Mouse (Mus musculus): Measurements from ENCODE around the gene Slc35c2. TPM values are rescaled to one million over a fixed set of nuclear protein-coding genes. Genes with fewer than 3 reads are reported as not detected.
A peak's percentile ranks its signal among the peaks of the same experiment; 100 is the strongest.

Slc35c2 gene
- polyA plus RNA-seq, 1 experiment from 2014 or later: 61.3 TPM

DNA sequence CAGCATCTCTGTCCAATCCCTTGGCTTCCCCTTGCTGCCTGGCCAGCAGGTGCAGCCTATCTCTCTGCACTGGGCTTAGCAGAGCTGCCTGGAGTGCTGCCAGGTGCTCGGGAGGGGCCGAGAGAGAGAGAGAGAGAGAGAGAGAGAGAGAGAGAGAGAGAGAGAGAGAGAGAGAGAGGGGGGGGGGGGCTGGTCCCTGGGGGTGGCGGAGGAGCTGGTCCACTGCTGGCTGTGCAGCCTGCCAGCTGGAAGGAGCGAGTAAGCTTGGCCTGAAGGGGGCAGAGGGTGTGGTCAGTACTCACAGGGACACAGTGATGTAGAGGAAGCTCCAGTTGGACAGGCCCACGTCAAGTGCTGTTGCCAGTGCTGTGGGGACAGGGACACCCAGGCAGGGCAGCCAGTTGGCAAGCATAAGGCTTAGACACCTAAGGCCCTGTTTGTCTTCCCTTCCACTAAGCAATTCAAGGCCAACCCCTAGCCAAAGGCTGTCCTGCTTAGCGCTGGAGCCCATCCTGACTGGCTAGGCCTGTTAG is 5.8 kb downstream of the Slc35c2 start:
- Histone ChIP-seq H3K36me3 (peaks cover 57% of the 10 kb centered on the region), H3K4me3 (no peak overlapping the region), H3K27me3 (ENCODE audit: low read depth, poor library complexity, severe bottlenecking) (no peaks in the 10 kb centered on the region), H3K4me1 (peaks cover 20% of the 10 kb centered on the region), H3K27ac (no peak overlapping the region), H3K9me3 (replicated peaks) (no peaks in the 10 kb centered on the region)
- WGBS: 64% methylated on average over 6 of the region's 6 CpGs
- no peak for DNase-seq (ENCODE audit: low spot score)

DNA sequence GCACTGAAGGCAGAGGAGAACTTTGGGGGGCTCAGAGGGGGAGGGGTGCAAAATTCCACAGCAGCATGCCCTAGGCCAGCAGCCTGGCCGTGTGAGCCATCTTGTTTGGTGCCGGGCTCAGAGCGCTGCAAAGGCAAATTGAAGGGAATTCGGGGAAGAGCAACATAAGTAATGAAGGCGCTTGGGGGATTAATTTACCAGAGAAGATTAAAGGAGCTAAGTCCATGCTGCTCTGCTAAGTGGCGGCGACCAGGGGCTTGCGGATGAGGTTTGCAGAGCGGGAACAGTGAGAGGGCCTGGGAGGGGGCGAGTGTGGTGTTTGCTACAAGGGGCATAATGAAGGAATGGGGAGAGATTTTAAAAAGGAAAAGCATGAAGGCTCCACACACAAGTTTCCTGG is 8.3 kb downstream of the Slc35c2 start:
- peaks cover 63% of the 10 kb centered on the region for H3K36me3 ChIP-seq

DNA sequence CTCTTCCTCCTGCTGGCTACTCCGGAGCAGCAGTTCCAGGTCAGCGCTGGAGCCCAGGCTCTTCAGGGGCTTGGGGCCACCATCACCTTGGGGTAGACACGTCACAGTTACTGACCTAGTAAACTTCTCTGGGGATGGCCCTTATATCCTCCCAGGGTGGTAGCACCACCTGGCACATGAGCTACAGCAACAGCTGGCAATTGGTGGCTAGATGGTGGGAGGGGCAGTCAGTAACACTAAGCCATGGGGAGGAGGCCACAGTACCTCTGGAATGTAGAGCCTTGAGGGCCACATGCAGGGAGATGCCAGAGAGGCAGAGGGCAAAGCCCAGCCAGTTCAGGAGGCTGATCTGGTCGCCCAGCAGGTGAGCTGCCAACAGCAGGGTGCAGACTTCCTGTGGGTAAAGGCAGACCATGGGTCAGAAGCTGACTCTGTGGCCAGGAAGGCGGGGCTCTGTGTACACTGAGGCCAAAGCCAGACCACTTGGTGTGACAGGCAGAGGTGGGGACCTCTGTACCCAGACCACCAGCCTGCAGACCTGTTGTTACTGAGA is 10.4 kb downstream of the Slc35c2 start:
- Histone ChIP-seq H3K4me3 (no peak overlapping the region), H3K27me3 (ENCODE audit: low read depth, poor library complexity, severe bottlenecking) (peaks cover 11% of the 10 kb centered on the region), H3K9me3 (replicated peaks) (no peaks in the 10 kb centered on the region), H3K36me3 (peaks cover 51% of the 10 kb centered on the region), H3K27ac (no peak overlapping the region), H3K4me1 (peaks cover 42% of the 10 kb centered on the region)
- 87% methylated on average over 5 of the region's 5 CpGs for WGBS
- DNase-seq (ENCODE audit: low spot score): no peak

More for the DNA sequence above, 8.3 kb downstream of the Slc35c2 start:
- no peaks in the 10 kb centered on the region for H3K27me3 ChIP-seq (ENCODE audit: low read depth, poor library complexity, severe bottlenecking)
- 54% methylated on average over 10 of the region's 10 CpGs for WGBS
- H3K4me1 ChIP-seq: peaks cover 28% of the 10 kb centered on the region
- no peak overlapping the region for H3K27ac ChIP-seq
- no peak for DNase-seq (ENCODE audit: low spot score)
- no peaks in the 10 kb centered on the region for H3K9me3 ChIP-seq (replicated peaks)
- no peak overlapping the region for H3K4me3 ChIP-seq

DNA sequence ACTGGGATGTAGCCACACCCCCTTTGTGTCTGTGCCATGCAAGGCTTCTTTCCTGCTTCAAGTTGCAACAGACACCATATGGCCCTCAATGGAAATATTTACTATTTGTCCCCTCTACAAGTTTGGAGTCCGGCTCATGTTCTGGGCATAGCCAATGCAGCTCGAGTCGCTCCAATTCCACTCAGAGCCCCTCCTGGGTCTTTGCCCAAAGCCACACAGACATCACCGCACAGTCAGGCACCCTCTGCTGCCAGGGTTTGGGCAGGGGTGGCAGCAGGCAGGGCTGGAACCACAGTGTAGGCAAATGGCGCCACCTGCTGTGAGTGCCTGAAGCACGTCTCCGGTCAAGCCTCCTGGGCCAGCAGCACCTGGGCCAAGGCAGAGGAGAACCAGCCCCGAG is 11.8 kb downstream of the Slc35c2 start:
- H3K36me3 ChIP-seq: peaks cover 36% of the 10 kb centered on the region
- WGBS: 26% methylated on average over 8 of the region's 8 CpGs
- H3K4me1 ChIP-seq: peaks cover 53% of the 10 kb centered on the region
- no peak overlapping the region for H3K4me3 ChIP-seq
- DNase-seq (ENCODE audit: low spot score): peak; percentile 79
- H3K27me3 ChIP-seq (ENCODE audit: low read depth, poor library complexity, severe bottlenecking): peaks cover 11% of the 10 kb centered on the region
- H3K27ac ChIP-seq: no peak overlapping the region
- H3K9me3 ChIP-seq (replicated peaks): no peaks in the 10 kb centered on the region

DNA sequence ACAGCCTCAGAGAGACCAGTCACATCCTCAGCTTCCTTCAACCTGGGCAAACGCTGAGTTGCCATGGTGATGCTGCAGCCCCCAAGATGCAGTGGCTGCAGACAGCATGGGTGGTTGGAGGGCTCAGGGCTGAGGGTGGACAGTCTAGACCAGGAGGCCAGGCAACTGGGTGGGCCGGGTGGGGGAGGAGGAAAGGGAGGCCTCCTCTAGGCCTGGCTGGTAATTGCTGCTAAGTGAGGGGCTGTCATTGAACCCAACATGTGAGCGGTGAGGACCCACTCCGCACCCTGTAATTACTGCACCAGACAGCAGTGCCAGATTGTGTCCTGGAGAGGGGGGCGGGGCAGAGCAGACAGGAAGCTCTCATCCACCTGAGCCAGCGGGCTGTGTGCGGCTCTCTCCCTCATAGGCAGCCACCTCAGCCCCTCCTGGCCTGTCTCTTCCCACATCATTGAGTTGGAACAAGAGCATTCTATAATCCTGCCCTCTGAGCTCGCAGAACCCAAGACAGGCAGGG is 12.5 kb downstream of the Slc35c2 start:
- peaks cover 30% of the 10 kb centered on the region for H3K36me3 ChIP-seq
- 32% methylated on average over 8 of the region's 8 CpGs for WGBS
- no peak overlapping the region for H3K4me3 ChIP-seq
- DNase-seq (ENCODE audit: low spot score): no peak
- peaks cover 57% of the 10 kb centered on the region for H3K4me1 ChIP-seq
- H3K27me3 ChIP-seq (ENCODE audit: low read depth, poor library complexity, severe bottlenecking): peaks cover 11% of the 10 kb centered on the region
- peak overlapping the region; percentile 70 for H3K27ac ChIP-seq
- no peaks in the 10 kb centered on the region for H3K9me3 ChIP-seq (replicated peaks)

DNA sequence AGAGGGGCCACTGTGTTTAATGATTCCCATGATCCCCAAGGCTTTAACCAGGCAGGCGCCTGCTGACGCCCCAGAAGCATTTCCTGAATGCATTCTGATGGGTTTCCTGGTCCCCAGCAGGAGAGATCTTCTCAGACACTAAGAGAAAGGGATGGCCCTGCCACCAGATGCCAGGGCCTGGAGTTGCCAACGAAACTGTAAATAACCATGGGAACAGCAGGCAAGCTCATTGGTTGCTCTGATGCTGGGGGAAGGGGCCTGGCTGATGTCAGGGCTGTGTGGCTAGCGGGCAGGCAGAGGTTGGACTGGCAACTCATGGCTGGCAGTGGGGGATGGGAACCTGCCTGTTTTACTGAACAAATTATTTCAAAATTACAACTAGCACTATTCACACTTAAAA is 14.1 kb downstream of the Slc35c2 start:
- Histone ChIP-seq H3K27ac (no peak overlapping the region), H3K4me1 (peaks cover 51% of the 10 kb centered on the region)
- no peak for DNase-seq (ENCODE audit: low spot score)

DNA sequence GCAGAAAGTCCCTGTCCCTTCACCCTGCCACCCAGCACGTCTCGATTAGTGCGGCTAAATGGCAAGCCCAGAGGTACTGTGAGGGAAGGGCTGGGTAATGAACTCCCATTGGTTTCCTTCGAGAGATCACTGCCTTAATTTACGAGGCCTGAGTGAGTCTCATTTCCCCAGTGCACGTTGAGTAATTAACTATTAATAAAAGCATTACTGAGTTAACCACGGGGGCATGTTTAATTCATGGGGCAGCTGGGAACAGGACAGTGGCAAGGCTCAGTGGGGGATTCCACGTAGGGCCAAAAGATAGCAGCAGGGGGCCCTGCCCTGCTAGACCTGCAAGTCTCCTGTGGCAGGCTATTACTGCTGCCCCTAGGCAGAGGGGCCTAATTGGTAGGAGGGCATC is 16.3 kb downstream of the Slc35c2 start:
- Histone ChIP-seq H3K4me1 (peaks cover 60% of the 10 kb centered on the region), H3K4me3 (no peak overlapping the region), H3K36me3 (peaks cover under 1% of the 10 kb centered on the region; the same call in 1 of the 2 replicates), H3K27ac (no peak overlapping the region), H3K27me3 (ENCODE audit: low read depth, poor library complexity, severe bottlenecking) (peaks cover 34% of the 10 kb centered on the region), H3K9me3 (replicated peaks) (no peaks in the 10 kb centered on the region)
- WGBS: 19% methylated on average over 8 of the region's 8 CpGs
- DNase-seq (ENCODE audit: low spot score): no peak

More for the DNA sequence above, 14.1 kb downstream of the Slc35c2 start:
- Histone ChIP-seq H3K36me3 (peaks cover 21% of the 10 kb centered on the region), H3K9me3 (replicated peaks) (no peaks in the 10 kb centered on the region), H3K4me3 (no peak overlapping the region), H3K27me3 (ENCODE audit: low read depth, poor library complexity, severe bottlenecking) (peaks cover 15% of the 10 kb centered on the region)
- whole genome bisulfite sequencing: 42% methylated on average over 4 of the region's 4 CpGs

DNA sequence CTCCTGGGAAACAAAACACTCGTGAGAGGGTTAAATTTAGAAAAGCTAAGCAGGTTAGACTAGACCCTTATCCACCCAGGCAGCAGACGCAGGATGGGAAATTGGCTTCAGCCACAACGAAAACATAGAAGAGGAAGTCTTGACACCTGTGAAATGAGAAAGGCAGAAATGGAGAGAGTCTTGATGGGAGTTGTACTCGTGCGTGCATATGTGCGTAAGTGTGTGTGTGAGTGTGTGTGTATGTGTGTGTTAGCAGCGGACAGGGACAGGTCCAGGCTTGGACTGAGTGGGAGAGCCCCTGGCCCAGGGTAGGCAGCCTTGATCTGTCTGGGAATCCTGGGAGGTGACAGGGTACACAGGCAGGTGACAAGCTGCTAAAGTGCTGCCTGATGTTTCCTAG is 16.8 kb downstream of the Slc35c2 start:
- peaks cover 56% of the 10 kb centered on the region for H3K4me1 ChIP-seq

DNA sequence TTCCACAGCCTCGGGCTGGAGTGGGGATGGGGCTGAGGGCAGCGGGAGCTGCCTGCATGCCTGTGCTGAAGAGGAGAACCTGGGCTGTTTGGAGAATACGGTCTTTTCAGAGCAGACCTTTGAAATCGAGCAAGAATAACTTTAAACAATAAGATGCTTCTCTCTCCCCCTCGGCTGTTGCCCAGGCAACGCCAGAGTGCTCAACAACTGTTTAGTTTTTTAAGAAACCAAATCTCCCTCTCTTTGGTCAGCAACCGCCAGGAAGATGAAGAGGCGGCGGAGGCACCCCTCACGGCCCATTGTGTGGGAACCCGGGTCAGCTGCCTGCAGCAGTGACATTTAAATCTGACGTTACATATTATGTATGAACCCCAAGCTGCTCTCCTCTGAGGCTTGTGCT is 20.9 kb downstream of the Slc35c2 start:
- WGBS: 27% methylated on average over 12 of the region's 12 CpGs
- Histone ChIP-seq H3K27me3 (ENCODE audit: low read depth, poor library complexity, severe bottlenecking) (peaks cover 55% of the 10 kb centered on the region), H3K9me3 (replicated peaks) (no peaks in the 10 kb centered on the region), H3K4me1 (peaks cover 45% of the 10 kb centered on the region), H3K27ac (no peak overlapping the region), H3K36me3 (no peaks in the 10 kb centered on the region), H3K4me3 (no peak overlapping the region)
- DNase-seq (ENCODE audit: low spot score): no peak

More for the DNA sequence above, 16.8 kb downstream of the Slc35c2 start:
- Histone ChIP-seq H3K27me3 (ENCODE audit: low read depth, poor library complexity, severe bottlenecking) (peaks cover 39% of the 10 kb centered on the region), H3K27ac (no peak overlapping the region), H3K9me3 (replicated peaks) (no peaks in the 10 kb centered on the region), H3K4me3 (no peak overlapping the region), H3K36me3 (no peaks in the 10 kb centered on the region)
- DNase-seq (ENCODE audit: low spot score): no peak
- WGBS: 66% methylated on average over 7 of the region's 7 CpGs

DNA sequence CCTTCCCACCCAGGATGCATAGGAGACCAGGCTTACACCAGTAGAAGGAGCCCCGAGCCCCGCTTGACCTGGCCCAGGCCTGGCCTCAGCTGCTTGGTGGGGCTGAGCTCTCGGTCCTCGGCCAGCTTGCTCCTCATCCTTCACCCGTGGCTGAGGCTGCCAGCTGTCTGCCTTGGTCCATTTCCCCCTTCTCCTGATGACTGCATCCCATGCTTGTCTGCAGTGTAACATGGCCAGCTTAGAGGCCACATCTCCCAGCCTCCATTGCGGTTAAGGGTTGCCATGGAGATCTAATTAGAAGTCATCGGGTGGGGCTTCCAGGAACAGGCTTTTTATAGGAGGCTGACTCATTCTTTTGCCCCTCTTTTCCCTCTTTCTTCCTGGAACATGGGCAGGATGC is 23.8 kb downstream of the Slc35c2 start:
- Histone ChIP-seq H3K36me3 (no peaks in the 10 kb centered on the region), H3K27ac (no peak overlapping the region), H3K27me3 (ENCODE audit: low read depth, poor library complexity, severe bottlenecking) (peaks cover 80% of the 10 kb centered on the region), H3K9me3 (replicated peaks) (no peaks in the 10 kb centered on the region), H3K4me1 (peaks cover 32% of the 10 kb centered on the region), H3K4me3 (no peak overlapping the region)
- DNase-seq (ENCODE audit: low spot score): no peak
- 68% methylated on average over 7 of the region's 7 CpGs for WGBS

DNA sequence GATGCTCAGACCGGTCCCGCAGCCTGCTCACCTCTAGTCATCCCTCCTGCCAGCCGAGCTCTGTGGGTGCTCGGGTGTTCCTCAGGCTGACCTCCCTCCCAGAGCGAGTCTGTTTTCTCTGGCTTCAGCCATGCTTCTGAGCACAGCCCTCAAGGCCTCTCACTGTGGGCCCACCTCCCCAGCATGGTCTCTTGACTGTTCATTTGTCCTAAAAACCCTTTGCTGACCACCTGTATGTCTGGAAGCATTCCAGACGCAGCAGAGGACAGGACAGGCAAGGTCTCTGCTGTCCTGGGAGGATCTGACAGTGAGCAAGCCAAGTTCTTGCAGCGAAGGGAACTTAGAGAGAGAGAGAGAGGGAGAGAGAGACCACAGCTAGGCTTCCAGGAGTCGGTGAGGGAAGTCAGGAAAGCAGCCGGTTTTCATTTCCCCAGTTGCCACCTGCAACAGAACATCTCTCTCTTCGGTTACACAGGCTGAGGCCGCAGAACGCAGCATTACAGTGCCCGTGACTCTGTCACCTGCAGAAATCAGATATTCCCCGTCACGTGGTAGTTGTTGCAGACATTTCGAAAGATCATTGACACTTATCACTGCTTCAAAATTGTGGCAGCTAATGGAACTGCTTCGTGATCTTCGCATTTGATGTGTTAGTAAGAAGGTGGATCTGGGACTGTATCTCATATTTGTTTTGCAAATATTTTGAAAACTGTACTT is 25.2 kb downstream of the Slc35c2 start:
- H3K27me3 ChIP-seq (ENCODE audit: low read depth, poor library complexity, severe bottlenecking): peaks cover 84% of the 10 kb centered on the region
- H3K27ac ChIP-seq: no peak overlapping the region
- 60% methylated on average over 18 of the region's 18 CpGs for WGBS
- DNase-seq (ENCODE audit: low spot score): no peak
- peaks cover 32% of the 10 kb centered on the region for H3K4me1 ChIP-seq
- no peaks in the 10 kb centered on the region for H3K36me3 ChIP-seq
- no peak overlapping the region for H3K4me3 ChIP-seq
- no peaks in the 10 kb centered on the region for H3K9me3 ChIP-seq (replicated peaks)

DNA sequence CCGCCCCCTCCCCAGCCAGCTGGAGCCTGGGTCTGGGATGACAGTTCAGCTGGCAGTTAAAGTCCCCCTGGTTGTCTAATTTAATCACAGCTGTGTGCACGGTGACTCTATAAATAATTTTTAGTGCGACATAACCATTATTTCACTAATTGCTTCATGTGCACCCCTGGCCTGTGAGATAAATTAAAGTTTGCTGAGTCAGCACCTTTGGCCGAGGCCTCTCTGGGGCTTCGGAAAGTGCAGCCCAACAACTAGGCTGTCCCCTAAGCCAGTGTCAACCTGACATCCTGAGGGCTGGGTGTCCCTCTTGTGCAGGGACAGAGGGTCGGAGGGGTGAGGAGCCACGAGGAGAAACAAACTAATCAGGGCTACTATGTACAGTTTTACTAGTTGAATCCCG is 27.8 kb downstream of the Slc35c2 start:
- Histone ChIP-seq H3K27ac (no peak overlapping the region), H3K4me3 (no peak overlapping the region), H3K9me3 (replicated peaks) (no peaks in the 10 kb centered on the region), H3K36me3 (no peaks in the 10 kb centered on the region), H3K4me1 (peaks cover 20% of the 10 kb centered on the region), H3K27me3 (ENCODE audit: low read depth, poor library complexity, severe bottlenecking) (peaks cover 90% of the 10 kb centered on the region)
- DNase-seq (ENCODE audit: low spot score): no peak
- 82% methylated on average over 8 of the region's 8 CpGs for WGBS

DNA sequence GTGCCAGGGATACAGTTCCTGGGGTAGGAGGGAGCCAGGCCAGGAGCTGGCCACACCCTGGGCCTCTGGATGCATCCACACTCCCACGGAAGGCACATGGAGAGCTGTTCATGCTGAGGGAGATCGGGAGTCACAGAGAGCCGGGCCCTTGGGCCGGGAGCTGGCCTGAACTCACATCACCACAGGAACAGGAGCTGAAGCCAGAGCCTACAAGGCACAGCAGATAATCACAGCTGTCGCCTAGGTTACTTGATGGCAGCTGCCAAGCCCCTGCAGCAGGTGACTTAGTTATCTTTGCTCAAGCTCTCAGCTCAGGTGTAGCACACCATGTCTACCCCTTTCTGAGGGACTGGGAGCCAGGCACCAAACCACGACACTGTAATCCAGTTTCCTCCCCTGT is 29.3 kb downstream of the Slc35c2 start:
- WGBS: 81% methylated on average over 6 of the region's 6 CpGs

More for the DNA sequence above, 29.3 kb downstream of the Slc35c2 start:
- no peak overlapping the region for H3K4me3 ChIP-seq
- peaks cover 98% of the 10 kb centered on the region for H3K27me3 ChIP-seq (ENCODE audit: low read depth, poor library complexity, severe bottlenecking)
- no peak overlapping the region for H3K27ac ChIP-seq
- H3K4me1 ChIP-seq: peaks cover 27% of the 10 kb centered on the region
- no peaks in the 10 kb centered on the region for H3K36me3 ChIP-seq
- DNase-seq (ENCODE audit: low spot score): no peak
- no peaks in the 10 kb centered on the region for H3K9me3 ChIP-seq (replicated peaks)
